Mouse (Mus musculus) adrenal gland, postnatal 25 days (tissue): ENCODE results near the gene Fancd2os. TPM values are rescaled to one million over a fixed set of nuclear protein-coding genes. Genes with fewer than 3 reads are reported as not detected.

Experiments used
- DNase-seq: peaks from one replicate; pipeline ENCODE4 v3.0.0; 2021; ENCODE audit warnings: mixed read lengths
- long read RNA-seq: library from polyadenylated mRNA; stranded (forward); transcript quantifications from one replicate; pipeline ENCODE4 v2.0.0, GENCODE M21; 2021
- total RNA-seq: library from RNA; stranded (reverse); gene quantifications from 2 replicates; pipeline ENCODE4 v1.2.3, GENCODE M21; 2021

Fancd2os gene
- 0.70 TPM in 1 of 2 replicates, not detected in the other for total RNA-seq
- long read RNA-seq, result 0 reads

DNA sequence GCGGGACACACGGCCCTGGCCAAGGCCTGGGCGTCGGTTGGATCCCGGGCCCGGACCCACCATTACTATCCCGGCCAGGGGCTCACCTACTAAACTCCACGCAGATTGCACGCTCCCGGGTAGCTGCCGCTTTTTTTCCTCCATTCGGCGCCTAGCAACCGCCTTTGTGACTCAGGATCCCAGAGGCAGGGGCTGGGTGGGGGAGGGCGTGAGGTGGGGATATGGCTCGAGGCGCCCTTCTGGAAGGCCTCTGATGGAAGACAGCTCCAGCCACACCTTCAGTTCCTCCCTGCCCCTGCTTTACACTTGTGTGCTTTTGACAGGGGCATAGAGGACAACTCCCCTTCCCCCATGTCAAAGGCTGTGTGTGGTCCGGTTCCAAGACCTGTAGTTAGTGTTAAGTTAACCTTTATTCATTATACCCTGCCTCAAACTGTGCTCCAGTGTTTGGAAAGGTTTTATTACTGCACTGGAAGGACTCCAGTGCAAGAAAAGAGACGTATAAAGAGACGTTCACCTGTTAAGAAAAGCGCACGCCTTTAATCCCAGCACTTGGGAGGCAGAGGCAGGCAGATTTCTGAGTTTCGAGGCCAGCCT, at the start of gene Fancd2os:
Fancd2os (minus strand) TSS at position 173 of the 597 bp plus-strand sequence.
- DNase-seq, result peak; percentile 11

DNA sequence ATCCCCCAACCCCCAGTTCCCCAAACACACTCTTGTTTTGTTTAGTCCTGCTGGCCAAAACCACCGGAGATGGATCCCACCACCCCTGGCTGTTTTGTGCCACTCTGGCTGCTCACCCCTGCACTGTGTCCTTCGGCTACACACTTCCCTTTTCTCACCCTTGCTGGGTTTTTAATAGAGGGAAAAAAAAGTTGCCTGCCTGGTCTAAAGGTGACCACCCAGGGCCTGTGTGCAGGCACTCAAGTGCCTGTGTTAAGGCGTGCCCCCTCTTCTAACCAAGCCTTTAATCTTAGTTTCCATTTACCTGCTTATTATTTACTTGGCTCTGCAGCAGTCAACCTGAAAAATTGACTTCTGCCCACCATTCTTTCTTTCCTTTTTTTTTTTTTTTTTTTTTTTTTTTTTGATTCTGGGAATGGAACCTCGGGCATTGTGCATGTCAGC, 49.7 kb upstream of the Fancd2os start:
- DNase-seq, result no peak

GRCm38 (mm10) chr6:113649346-113650196, 49.1 kb upstream of the Fancd2os start:
- no peak for DNase-seq

DNA sequence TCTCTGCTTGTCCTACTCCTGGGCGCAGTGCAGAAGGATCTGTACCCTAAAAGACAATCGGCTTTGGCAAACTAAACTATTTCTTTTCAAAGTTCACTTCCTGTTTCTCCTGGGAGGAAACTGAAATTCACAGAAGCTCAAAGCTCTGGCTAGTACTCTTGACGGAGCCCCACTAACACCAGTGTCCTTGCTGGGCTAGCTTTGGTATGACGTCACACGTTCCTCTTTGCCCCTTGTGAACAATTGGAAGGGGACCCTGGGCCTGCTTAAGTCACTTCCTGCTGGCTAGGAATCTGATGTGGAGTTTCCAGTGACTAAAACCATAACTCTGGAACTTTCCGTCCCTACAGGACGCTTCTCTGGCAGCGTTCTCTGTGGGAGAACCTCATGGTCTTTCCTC, 44.3 kb upstream of the Fancd2os start:
- no peak for DNase-seq

- DNase-seq, result no peak
Measured at GRCm38 (mm10) chr6:113643967-113644366, 43.5 kb upstream of the Fancd2os start.

DNA sequence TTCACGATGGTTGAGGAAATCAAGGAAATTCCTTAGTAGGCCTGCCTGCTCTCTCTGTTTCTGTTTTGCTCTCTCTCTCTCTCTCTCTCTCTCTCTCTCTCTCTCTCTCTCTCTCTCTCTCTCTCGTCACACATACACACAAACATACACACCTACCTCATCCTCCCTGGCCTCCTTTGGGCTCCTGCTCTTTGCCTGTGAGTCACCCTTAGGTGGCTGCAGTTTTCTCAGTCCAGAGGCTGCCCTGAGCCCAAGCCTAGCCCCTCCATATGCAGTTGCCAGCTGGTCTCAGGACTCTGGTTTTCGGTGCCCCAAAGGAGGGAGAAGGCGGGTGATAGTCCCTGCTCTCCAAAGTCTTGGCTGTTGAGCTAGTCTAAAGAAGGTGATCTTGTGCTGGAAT, 42.5 kb upstream of the Fancd2os start:
- no peak for DNase-seq

DNA sequence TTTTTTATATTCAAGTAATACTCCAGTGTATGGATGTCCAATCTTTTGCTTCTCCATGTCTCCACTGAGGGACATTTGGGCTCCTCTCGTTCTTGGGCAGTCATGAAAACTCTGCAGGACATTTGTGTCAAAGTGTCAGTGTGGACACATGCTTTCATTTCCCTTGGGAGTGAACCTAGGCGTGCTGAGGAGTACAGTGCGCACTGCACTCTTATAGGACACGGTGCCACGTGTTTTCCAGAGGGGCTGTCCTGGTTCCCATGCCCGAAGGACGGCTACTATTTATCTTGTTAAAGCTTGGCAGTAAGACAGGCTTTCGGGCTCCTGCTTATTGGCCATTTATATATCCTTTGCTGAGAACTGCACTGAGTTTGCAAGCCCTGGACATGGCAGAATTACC, 42.1 kb upstream of the Fancd2os start:
- no peak for DNase-seq

- DNase-seq, result no peak
Measured at GRCm38 (mm10) chr6:113639201-113639600, 38.7 kb upstream of the Fancd2os start.

DNA sequence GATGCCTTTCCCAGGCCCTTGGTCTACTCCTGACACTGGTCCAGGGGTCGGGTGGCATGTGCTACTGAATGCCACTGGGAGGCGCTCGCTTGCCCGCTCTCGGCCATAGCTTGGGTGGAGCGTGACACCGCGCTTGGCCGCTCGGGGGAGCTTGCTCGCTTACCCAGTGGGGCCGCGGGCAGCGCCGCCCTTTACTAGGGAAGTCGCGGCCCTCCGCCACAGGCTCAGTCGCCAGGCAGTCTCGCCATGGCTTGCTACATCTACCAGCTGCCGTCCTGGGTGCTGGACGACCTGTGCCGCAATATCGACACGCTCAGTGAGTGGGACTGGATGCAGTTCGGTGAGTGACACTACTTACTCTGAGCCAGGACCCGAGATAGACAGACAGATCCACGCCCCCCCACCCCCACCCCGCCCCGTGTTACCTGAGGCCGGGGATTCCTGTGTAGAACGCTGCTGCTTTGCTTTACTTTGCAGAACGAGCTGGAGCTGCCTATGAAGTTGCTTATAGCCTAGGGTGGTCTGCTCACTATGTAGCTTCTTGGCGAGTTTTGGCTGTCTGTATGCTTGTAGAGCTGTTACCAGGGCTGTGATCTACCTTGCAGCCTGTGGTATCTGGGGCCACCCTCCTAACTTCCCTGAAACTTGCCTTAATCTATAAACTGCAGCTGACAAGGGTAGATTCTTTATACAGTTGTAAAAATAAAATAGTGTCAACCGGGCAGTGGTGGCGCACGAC, 38.0 kb upstream of the Fancd2os start, which contains the start of gene Irak2:
Irak2 (plus strand) TSS at position 166 of the 739 bp plus-strand sequence.
- DNase-seq, result peak; percentile 96

DNA sequence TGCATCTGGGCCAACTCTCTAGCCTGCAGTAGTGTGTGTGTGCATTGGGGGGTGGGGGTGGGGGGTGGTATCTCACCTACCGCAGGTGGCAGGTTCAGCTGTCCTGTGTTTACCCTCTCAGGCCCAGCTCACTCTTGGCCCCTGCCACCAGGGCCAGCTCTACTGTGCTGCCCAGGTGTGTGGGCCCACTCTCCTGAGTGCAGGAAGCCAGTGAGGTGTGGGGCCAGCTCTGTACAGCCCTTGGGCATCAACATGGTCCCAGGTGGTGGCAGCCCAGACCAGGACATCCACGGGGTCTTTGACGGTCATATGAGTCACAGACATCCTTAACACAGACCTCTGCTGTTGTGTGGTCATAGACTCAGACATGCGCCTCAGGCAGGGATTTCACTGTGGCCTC, 32.3 kb upstream of the Fancd2os start:
- no peak for DNase-seq

DNA sequence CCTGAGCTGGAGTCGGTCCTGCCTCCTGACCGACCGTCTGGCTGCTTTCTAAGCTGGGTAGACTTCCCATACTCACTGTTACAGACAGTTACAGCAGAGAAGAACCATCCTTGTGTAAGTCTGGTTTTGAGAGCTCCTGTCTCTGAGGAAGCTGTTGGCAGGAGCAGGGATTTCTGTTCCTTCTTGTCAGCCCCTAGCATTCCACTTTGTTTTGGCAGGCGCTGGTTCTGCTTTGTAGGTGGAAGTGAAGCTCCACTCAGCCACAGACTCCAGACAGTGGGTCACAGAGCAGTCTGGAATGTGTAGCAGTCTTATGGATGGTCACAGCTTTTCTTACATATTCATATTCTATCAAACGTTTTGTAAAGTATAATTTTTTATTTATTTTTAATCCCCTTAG, 29.8 kb upstream of the Fancd2os start:
- no peak for DNase-seq

DNA sequence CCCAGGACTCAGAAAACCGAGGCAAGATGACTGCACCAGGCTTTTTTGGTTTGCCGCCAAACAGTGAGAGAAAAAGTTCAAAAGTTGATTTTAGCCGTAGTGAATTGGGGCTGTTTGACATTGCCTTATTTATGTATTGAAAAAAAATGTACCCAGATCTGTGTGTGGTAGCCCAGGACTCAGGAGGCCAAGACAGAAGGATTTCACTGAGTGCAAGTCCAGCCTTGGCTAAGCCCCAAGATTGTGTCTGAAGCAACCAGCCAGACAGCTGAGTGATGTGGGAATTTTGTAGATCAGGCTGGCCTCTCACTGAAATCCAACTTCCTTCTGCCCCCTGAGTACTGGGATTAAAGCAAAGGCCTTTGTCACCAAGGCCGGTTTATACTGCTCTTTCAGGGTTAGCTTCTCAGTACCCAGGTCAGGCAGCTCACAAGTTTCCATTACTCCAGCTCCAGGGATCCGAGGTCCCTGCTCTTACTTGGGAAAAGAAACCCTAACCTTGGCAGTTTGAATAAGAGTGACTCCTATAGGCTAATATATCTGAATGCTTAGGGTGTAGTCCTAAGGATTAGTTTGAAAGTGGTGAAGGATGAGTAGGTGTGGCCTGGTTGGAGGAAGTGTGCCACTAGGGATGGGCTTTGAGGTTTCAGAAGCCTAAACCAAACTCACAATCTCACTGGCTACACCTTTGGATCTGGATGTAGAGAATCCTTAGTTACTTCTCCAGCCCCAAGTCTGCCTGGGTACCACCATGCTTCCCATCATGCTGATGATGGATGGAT, 24.7 kb upstream of the Fancd2os start:
- DNase-seq, result peak; percentile 15

GRCm38 (mm10) chr6:113623941-113624751, 23.6 kb upstream of the Fancd2os start, which contains the start of gene Vhl:
Vhl (plus strand) TSS chr6:113623959.
- peak; percentile 90 for DNase-seq

DNA sequence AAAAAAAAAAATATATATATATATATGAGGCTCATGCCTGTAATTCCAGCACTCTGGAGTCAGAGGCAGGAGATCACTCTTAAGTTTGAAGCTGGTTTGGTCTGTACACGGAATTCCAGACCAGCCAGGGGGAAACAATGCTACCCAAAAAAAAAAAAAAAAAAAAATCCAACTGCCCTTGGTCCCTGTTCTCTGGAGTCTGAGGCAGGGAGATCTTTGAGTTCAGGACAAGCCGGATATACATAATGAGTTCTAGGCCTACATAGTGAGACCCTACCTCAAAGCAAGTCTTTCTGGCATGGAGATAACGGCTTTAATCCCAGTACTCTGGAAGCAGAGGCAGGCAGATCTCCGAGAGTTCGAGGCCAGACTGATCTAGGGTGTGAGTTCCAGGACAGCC, 22.9 kb upstream of the Fancd2os start:
- no peak for DNase-seq

DNA sequence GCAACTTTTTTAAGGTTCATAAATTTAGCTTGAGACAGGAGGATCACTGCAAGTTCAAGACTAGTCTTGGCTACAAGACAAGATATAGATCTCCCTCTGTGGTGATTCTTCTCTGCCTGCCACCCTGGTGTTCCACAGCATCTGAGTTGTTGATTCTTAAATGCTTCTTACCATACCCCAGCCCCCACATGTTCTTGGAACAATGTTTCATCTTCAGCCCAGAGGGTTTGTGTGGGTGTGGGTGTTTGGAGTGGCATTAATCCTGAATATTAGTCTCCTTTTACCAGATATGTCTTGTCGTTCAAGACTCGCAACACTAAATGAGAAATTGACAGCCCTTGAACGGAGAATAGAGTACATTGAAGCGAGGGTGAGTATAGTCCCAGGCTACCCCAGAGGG, 15.0 kb upstream of the Fancd2os start:
- DNase-seq, result no peak

DNA sequence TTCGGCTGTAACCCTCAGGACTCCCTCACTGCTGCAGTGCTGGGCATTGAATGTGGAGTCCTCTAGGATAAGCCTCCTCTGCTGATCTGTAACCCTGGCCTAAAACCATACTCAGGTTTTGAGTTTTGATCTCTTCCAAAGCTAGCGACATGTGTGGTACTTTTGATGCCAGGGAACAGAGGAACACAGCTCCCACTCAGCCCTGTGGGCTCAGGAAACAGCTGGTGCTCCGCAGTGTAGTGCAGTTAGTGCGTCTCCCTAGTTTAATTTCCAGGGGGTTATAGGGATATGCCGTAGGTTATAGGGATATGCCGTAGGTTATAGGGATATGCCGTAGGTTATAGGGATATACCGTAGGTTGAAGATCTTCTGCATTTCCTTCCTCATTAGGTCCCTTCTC, 14.5 kb upstream of the Fancd2os start:
- no peak for DNase-seq

DNA sequence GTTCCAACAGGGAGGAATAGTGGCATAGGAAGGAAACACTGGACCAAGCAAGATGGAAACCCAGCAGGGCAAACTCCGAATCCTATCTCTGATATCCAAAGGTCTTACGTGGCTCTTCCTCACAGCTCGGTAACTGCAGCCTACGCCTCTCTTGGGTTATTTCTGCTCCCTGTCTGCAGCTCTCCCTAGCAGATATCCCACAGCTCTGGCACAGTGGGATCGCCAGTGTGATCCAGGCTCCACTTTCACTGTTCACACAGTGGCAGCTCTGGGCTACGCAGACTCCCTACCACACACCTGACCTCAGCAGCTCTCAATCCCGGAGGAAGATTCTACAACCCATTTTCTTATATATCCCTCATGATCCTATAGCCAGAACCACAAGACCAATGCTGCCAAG, 13.6 kb upstream of the Fancd2os start:
- DNase-seq, result no peak

GRCm38 (mm10) chr6:113612258-113612969, 11.9 kb upstream of the Fancd2os start:
- no peak for DNase-seq

DNA sequence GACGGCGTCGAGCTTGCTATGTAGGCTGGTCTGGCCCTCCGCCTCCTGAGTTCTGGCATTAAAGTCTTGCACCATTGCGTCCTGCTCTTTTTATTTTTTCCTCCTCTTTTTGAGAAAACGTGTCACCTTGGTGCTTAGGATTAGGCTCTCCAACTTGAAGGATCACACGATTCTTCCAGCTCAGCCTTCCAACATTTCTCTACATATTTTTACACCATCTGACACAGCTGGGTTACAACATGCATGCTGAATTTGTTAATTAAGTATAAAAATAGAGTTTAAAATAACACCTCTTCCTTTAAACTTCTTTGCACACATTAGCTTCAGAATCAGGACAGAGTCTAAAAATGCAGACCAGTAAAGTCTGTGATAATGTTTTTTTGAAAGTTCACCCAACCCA, 8.8 kb upstream of the Fancd2os start:
- DNase-seq, result no peak

GRCm38 (mm10) chr6:113608871-113609270, 8.4 kb upstream of the Fancd2os start:
- DNase-seq, result peak; percentile 31

DNA sequence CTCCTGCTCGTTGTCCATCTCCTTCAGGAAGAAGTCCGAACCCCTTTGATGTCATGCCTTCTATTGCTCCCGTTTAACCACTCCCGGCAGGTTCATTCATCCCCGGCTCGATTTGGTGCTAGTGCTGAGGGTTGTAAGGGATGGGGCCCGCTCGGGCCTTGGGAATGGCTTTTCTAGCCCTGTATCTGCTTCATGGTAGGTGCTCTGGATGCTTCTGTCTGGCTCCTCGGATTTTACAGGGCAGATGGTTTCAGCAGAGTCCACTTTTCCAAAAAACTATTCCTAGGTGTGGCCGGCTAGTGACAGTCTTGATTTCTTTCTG, 4.7 kb upstream of the Fancd2os start:
- no peak for DNase-seq
